Mouse (Mus musculus) heart, embryonic 13.5 days (tissue): ENCODE results near the gene Cd44. TPM values are rescaled to one million over a fixed set of nuclear protein-coding genes. Genes with fewer than 3 reads are reported as not detected.

ENCODE experiments used
- polyA plus RNA-seq: library from polyadenylated mRNA; unstranded; fragments of >200 nt; fragmentation: Nextera tagmentation; extraction: Ambion mirVana; gene quantifications from 2 replicates; pipeline ENCODE4 v1.2.1, GENCODE M21; 2015

Gene Cd44
- polyA plus RNA-seq, 1 experiment from 2014 or later = 19.7 TPM

Other genes with a start within 250 kb of the Cd44 start
- gene Slc1a2, start 243.0 kb downstream of the Cd44 start, polyA plus RNA-seq = 0.31 and 0.35 TPM in 2 replicates
- 50.8 and 54.7 TPM in 2 replicates for gene Pdhx, start 171.8 kb upstream of the Cd44 start, polyA plus RNA-seq
- 61.7 and 68.6 TPM in 2 replicates for gene Apip, start 172.0 kb upstream of the Cd44 start, polyA plus RNA-seq